Mouse (Mus musculus): ENCODE results near the gene Olfr807. TPM values are rescaled to one million over a fixed set of nuclear protein-coding genes. Genes with fewer than 3 reads are reported as not detected.

Gene Olfr807
- polyA plus RNA-seq (2014; fragmentation: Illumina TruSeq; extraction: RNeasy Lipid Tissue Mini Kit (QIAGEN cat#74804); ENCODE audit: low read depth, low replicate concordance), result not detected

GRCm38 (mm10) chr10:129757693-129758092, at the start of gene Olfr807:
Gene Olfr807 (minus strand): TSS chr10:129757793.

GRCm38 (mm10) chr10:129804296-129804695, 46.7 kb upstream of the Olfr807 start, which contains the start of gene Olfr811:
Gene Olfr811 (minus strand): TSS chr10:129804396.

GRCm38 (mm10) chr10:129794817-129795216, 37.2 kb upstream of the Olfr807 start, which contains the start of gene Olfr810:
Gene Olfr810 (minus strand): TSS chr10:129794917.

GRCm38 (mm10) chr10:129774338-129774737, 16.7 kb upstream of the Olfr807 start, which contains the start of gene Olfr809:
Gene Olfr809 (plus strand): TSS chr10:129774638.

GRCm38 (mm10) chr10:129765182-129765581, 7.6 kb upstream of the Olfr807 start, which contains the start of gene Olfr808:
Gene Olfr808 (plus strand): TSS chr10:129765482.

GRCm38 (mm10) chr10:129741821-129742220, 15.8 kb downstream of the Olfr807 start, which contains the start of gene Olfr806:
Gene Olfr806 (minus strand): TSS chr10:129741921.

GRCm38 (mm10) chr10:129729275-129729674, 28.3 kb downstream of the Olfr807 start, which contains the start of gene Olfr805:
Gene Olfr805 (minus strand): TSS chr10:129729375.

Other genes starting within 250 kb of the Olfr807 start
- gene Olfr791, start 236.0 kb downstream of the Olfr807 start, polyA plus RNA-seq (2014; fragmentation: Illumina TruSeq; extraction: RNeasy Lipid Tissue Mini Kit (QIAGEN cat#74804); ENCODE audit: low read depth, low replicate concordance), result not detected
- not detected for gene Olfr792, start 218.6 kb downstream of the Olfr807 start, polyA plus RNA-seq (2014; fragmentation: Illumina TruSeq; extraction: RNeasy Lipid Tissue Mini Kit (QIAGEN cat#74804); ENCODE audit: low read depth, low replicate concordance)
- gene Olfr794, start 190.1 kb downstream of the Olfr807 start, polyA plus RNA-seq (2014; fragmentation: Illumina TruSeq; extraction: RNeasy Lipid Tissue Mini Kit (QIAGEN cat#74804); ENCODE audit: low read depth, low replicate concordance), result not detected
- not detected for gene Olfr796, start 145.2 kb downstream of the Olfr807 start, polyA plus RNA-seq (2014; fragmentation: Illumina TruSeq; extraction: RNeasy Lipid Tissue Mini Kit (QIAGEN cat#74804); ENCODE audit: low read depth, low replicate concordance)
- gene Olfr798, start 129.9 kb downstream of the Olfr807 start, polyA plus RNA-seq (2014; fragmentation: Illumina TruSeq; extraction: RNeasy Lipid Tissue Mini Kit (QIAGEN cat#74804); ENCODE audit: low read depth, low replicate concordance), result not detected
- gene Olfr799, start 120.3 kb downstream of the Olfr807 start, polyA plus RNA-seq (2014; fragmentation: Illumina TruSeq; extraction: RNeasy Lipid Tissue Mini Kit (QIAGEN cat#74804); ENCODE audit: low read depth, low replicate concordance), result not detected
- not detected for gene Olfr800, start 100.1 kb downstream of the Olfr807 start, polyA plus RNA-seq (2014; fragmentation: Illumina TruSeq; extraction: RNeasy Lipid Tissue Mini Kit (QIAGEN cat#74804); ENCODE audit: low read depth, low replicate concordance)
- not detected for gene Olfr801, start 83.9 kb downstream of the Olfr807 start, polyA plus RNA-seq (2014; fragmentation: Illumina TruSeq; extraction: RNeasy Lipid Tissue Mini Kit (QIAGEN cat#74804); ENCODE audit: low read depth, low replicate concordance)
- gene Olfr802, start 69.6 kb downstream of the Olfr807 start, polyA plus RNA-seq (2014; fragmentation: Illumina TruSeq; extraction: RNeasy Lipid Tissue Mini Kit (QIAGEN cat#74804); ENCODE audit: low read depth, low replicate concordance), result not detected
- not detected for gene Olfr803, start 63.5 kb downstream of the Olfr807 start, polyA plus RNA-seq (2014; fragmentation: Illumina TruSeq; extraction: RNeasy Lipid Tissue Mini Kit (QIAGEN cat#74804); ENCODE audit: low read depth, low replicate concordance)
- not detected for gene Olfr804, start 54.6 kb downstream of the Olfr807 start, polyA plus RNA-seq (2014; fragmentation: Illumina TruSeq; extraction: RNeasy Lipid Tissue Mini Kit (QIAGEN cat#74804); ENCODE audit: low read depth, low replicate concordance)
- gene Olfr805, start 28.4 kb downstream of the Olfr807 start, polyA plus RNA-seq (2014; fragmentation: Illumina TruSeq; extraction: RNeasy Lipid Tissue Mini Kit (QIAGEN cat#74804); ENCODE audit: low read depth, low replicate concordance), result not detected
- not detected for gene Olfr806, start 15.9 kb downstream of the Olfr807 start, polyA plus RNA-seq (2014; fragmentation: Illumina TruSeq; extraction: RNeasy Lipid Tissue Mini Kit (QIAGEN cat#74804); ENCODE audit: low read depth, low replicate concordance)
- not detected for gene Olfr808, start 7.7 kb upstream of the Olfr807 start, polyA plus RNA-seq (2014; fragmentation: Illumina TruSeq; extraction: RNeasy Lipid Tissue Mini Kit (QIAGEN cat#74804); ENCODE audit: low read depth, low replicate concordance)
- gene Olfr809, start 16.8 kb upstream of the Olfr807 start, polyA plus RNA-seq (2014; fragmentation: Illumina TruSeq; extraction: RNeasy Lipid Tissue Mini Kit (QIAGEN cat#74804); ENCODE audit: low read depth, low replicate concordance), result not detected
- not detected for gene Olfr810, start 37.1 kb upstream of the Olfr807 start, polyA plus RNA-seq (2014; fragmentation: Illumina TruSeq; extraction: RNeasy Lipid Tissue Mini Kit (QIAGEN cat#74804); ENCODE audit: low read depth, low replicate concordance)
- gene Olfr811, start 46.6 kb upstream of the Olfr807 start, polyA plus RNA-seq (2014; fragmentation: Illumina TruSeq; extraction: RNeasy Lipid Tissue Mini Kit (QIAGEN cat#74804); ENCODE audit: low read depth, low replicate concordance), result not detected
- gene Olfr812, start 88.3 kb upstream of the Olfr807 start, polyA plus RNA-seq (2014; fragmentation: Illumina TruSeq; extraction: RNeasy Lipid Tissue Mini Kit (QIAGEN cat#74804); ENCODE audit: low read depth, low replicate concordance), result not detected
- not detected for gene Olfr813, start 97.6 kb upstream of the Olfr807 start, polyA plus RNA-seq (2014; fragmentation: Illumina TruSeq; extraction: RNeasy Lipid Tissue Mini Kit (QIAGEN cat#74804); ENCODE audit: low read depth, low replicate concordance)
- not detected for gene Olfr814, start 122.1 kb upstream of the Olfr807 start, polyA plus RNA-seq (2014; fragmentation: Illumina TruSeq; extraction: RNeasy Lipid Tissue Mini Kit (QIAGEN cat#74804); ENCODE audit: low read depth, low replicate concordance)
- not detected for gene Olfr815, start 148.1 kb upstream of the Olfr807 start, polyA plus RNA-seq (2014; fragmentation: Illumina TruSeq; extraction: RNeasy Lipid Tissue Mini Kit (QIAGEN cat#74804); ENCODE audit: low read depth, low replicate concordance)
- not detected for gene Olfr816, start 157.8 kb upstream of the Olfr807 start, polyA plus RNA-seq (2014; fragmentation: Illumina TruSeq; extraction: RNeasy Lipid Tissue Mini Kit (QIAGEN cat#74804); ENCODE audit: low read depth, low replicate concordance)
- not detected for gene Olfr818, start 191.3 kb upstream of the Olfr807 start, polyA plus RNA-seq (2014; fragmentation: Illumina TruSeq; extraction: RNeasy Lipid Tissue Mini Kit (QIAGEN cat#74804); ENCODE audit: low read depth, low replicate concordance)
- gene Olfr819, start 209.5 kb upstream of the Olfr807 start, polyA plus RNA-seq (2014; fragmentation: Illumina TruSeq; extraction: RNeasy Lipid Tissue Mini Kit (QIAGEN cat#74804); ENCODE audit: low read depth, low replicate concordance), result not detected
- not detected for gene Olfr247, start 218.3 kb upstream of the Olfr807 start, polyA plus RNA-seq (2014; fragmentation: Illumina TruSeq; extraction: RNeasy Lipid Tissue Mini Kit (QIAGEN cat#74804); ENCODE audit: low read depth, low replicate concordance)
- gene Gm10310, start 227.3 kb upstream of the Olfr807 start, polyA plus RNA-seq (2014; fragmentation: Illumina TruSeq; extraction: RNeasy Lipid Tissue Mini Kit (QIAGEN cat#74804); ENCODE audit: low read depth, low replicate concordance), result not detected